In the genomic region with DNA sequence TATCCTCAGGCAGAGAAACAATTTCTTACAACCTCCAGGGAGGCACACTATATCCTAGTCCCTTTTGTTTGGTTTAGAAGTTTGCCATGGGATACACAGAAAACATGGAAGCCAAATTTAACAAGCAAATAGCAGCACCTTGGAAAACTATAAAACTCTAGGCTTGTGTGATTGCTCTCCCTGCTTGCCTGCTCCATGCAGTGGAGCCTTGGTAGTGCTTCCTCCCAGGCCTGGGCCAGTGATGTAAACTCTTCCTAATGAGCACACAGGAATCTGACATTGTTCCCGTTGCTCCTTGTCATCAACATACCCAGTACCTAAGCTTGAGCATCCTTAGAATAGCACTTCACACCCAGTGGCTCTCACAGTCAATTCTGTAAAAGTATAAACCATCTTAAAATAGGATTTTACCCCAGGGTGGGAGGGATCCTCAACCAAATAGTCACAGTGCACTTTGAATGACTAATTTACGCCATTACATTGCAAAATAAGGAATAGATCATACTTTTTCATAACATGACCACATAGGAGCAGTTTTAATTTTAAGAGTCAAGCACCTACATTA, we compare ENCODE assay signal across 10 mouse cellular contexts. TPM values are rescaled to one million over a fixed set of nuclear protein-coding genes. Genes with fewer than 3 reads are reported as not detected.
DNase-seq lines count a peak whose midpoint lies in the region; ATAC-seq and TF ChIP-seq lines count a peak whose summit lies in the region.
"Had no signal": no experiment of that assay in that cellular context is flagged by ENCODE, and none has a peak within 500 bp of the region (broad histone marks: within the 10 kb centered on the region; RNA-seq: fewer than 3 reads in every experiment).

No protein-coding gene starts in this region.

- peaks cover 16% of the 10 kb centered on the region; the same call in 1 of the 2 replicates for H3K27me3 ChIP-seq in hindbrain, embryonic 14.5 days (ENCODE audit: control insufficient read depth, insufficient read depth, low read length)
- H3K27me3 ChIP-seq in hindbrain, embryonic 11.5 days (ENCODE audit: control insufficient read depth, insufficient read depth, low read length), result peaks cover 29% of the 10 kb centered on the region
- H3K27me3 ChIP-seq in embryonic facial prominence, embryonic 14.5 days (replicated peaks; ENCODE audit: control insufficient read depth, insufficient read depth, low read length), result no peaks in the 10 kb centered on the region
- no peaks in the 10 kb centered on the region for H3K27me3 ChIP-seq in hindbrain, postnatal 0 days (ENCODE audit: insufficient read depth, low read length)
- H3K27me3 ChIP-seq in midbrain, embryonic 14.5 days (ENCODE audit: control insufficient read depth, insufficient read depth, low read length), result peaks cover 5% of the 10 kb centered on the region; the same call in 1 of the 2 replicates

- no peaks in the 10 kb centered on the region for H3K36me3 ChIP-seq in hindbrain, embryonic 14.5 days (replicated peaks; ENCODE audit: control insufficient read depth, insufficient read depth)
- H3K36me3 ChIP-seq in hindbrain, embryonic 11.5 days (ENCODE audit: control insufficient read depth, insufficient read depth, low read length), result no peaks in the 10 kb centered on the region
- H3K36me3 ChIP-seq in embryonic facial prominence, embryonic 14.5 days (ENCODE audit: control insufficient read depth, insufficient read depth, low read length), result no peaks in the 10 kb centered on the region
- H3K36me3 ChIP-seq in hindbrain, postnatal 0 days (ENCODE audit: insufficient read depth, low read length), result no peaks in the 10 kb centered on the region
- no peaks in the 10 kb centered on the region for H3K36me3 ChIP-seq in midbrain, embryonic 14.5 days (ENCODE audit: control insufficient read depth, insufficient read depth, low read length)

- WGBS in hindbrain, embryonic 14.5 days, result 50% methylated on average over 2 of the region's 2 CpGs
- WGBS in hindbrain, embryonic 11.5 days, result 58% methylated on average over 2 of the region's 2 CpGs
- WGBS in embryonic facial prominence, embryonic 14.5 days, result 43% methylated on average over 2 of the region's 2 CpGs
- 44% methylated on average over 2 of the region's 2 CpGs for WGBS in hindbrain, postnatal 0 days
- WGBS in midbrain, embryonic 14.5 days, result 53% methylated on average over 2 of the region's 2 CpGs

- no peak for DNase-seq in hindbrain, embryonic 14.5 days (ENCODE audit: low spot score)
- DNase-seq in hindbrain, embryonic 11.5 days (ENCODE audit: low spot score), result no peak
- DNase-seq in embryonic facial prominence, embryonic 14.5 days (ENCODE audit: low spot score), result no peak
- no peak for DNase-seq in hindbrain, postnatal 0 days (ENCODE audit: low spot score)
- no peak for DNase-seq in midbrain, embryonic 14.5 days
- no peak for DNase-seq in layer of hippocampus, adult 18-20 months (ENCODE audit: low spot score in 2 of 2)
- no peak for DNase-seq in B cell, adult 2 months
- DNase-seq: adrenal gland, postnatal 36 days; right cerebral cortex, postnatal 25 days; thymus, postnatal 4 days had no signal

- no peaks in the 10 kb centered on the region for H3K9me3 ChIP-seq in hindbrain, embryonic 14.5 days (ENCODE audit: control insufficient read depth, low read length)
- H3K9me3 ChIP-seq in hindbrain, embryonic 11.5 days (ENCODE audit: control insufficient read depth, low read length), result no peaks in the 10 kb centered on the region
- H3K9me3 ChIP-seq in embryonic facial prominence, embryonic 14.5 days (ENCODE audit: control insufficient read depth, low read length), result no peaks in the 10 kb centered on the region
- no peaks in the 10 kb centered on the region for H3K9me3 ChIP-seq in hindbrain, postnatal 0 days (ENCODE audit: low read length)
- H3K9me3 ChIP-seq in midbrain, embryonic 14.5 days (ENCODE audit: control insufficient read depth, low read length), result no peaks in the 10 kb centered on the region

- H3K27ac ChIP-seq in hindbrain, embryonic 14.5 days, result no peak overlapping the region
- no peak overlapping the region for H3K27ac ChIP-seq in hindbrain, embryonic 11.5 days (ENCODE audit: low read depth, low read length)
- peak overlapping the region; percentile 97; the same call in 1 of the 2 replicates for H3K27ac ChIP-seq in embryonic facial prominence, embryonic 14.5 days (replicated peaks; ENCODE audit: low read depth, low read length)
- no peak overlapping the region for H3K27ac ChIP-seq in hindbrain, postnatal 0 days
- no peak overlapping the region for H3K27ac ChIP-seq in midbrain, embryonic 14.5 days (replicated peaks; ENCODE audit: low read depth, low read length)

- no peak for TF ChIP-seq CTCF in hindbrain, postnatal 0 days (IDR thresholded peaks at IDR 0.05; ENCODE audit: low read depth)

- peak overlapping the region; percentile 98 for H3K4me2 ChIP-seq in hindbrain, embryonic 14.5 days (replicated peaks)
- no peak overlapping the region; the same call in 1 of the 2 replicates for H3K4me2 ChIP-seq in hindbrain, embryonic 11.5 days (replicated peaks; ENCODE audit: low read depth, low read length)
- H3K4me2 ChIP-seq in embryonic facial prominence, embryonic 14.5 days (ENCODE audit: low read depth, low read length), result peak overlapping the region; percentile 89
- H3K4me2 ChIP-seq in hindbrain, postnatal 0 days (ENCODE audit: low read depth, low read length), result peak overlapping the region; percentile 91
- H3K4me2 ChIP-seq in midbrain, embryonic 14.5 days (ENCODE audit: low read length), result peak overlapping the region; percentile 99

- H3K9ac ChIP-seq in hindbrain, embryonic 14.5 days, result peak overlapping the region; percentile 48
- H3K9ac ChIP-seq in hindbrain, embryonic 11.5 days (ENCODE audit: low read depth, low read length), result no peak overlapping the region
- H3K9ac ChIP-seq in embryonic facial prominence, embryonic 14.5 days (ENCODE audit: low read depth, low read length), result no peak overlapping the region
- H3K9ac ChIP-seq in hindbrain, postnatal 0 days (replicated peaks; ENCODE audit: low read length), result no peak overlapping the region
- H3K9ac ChIP-seq in midbrain, embryonic 14.5 days (replicated peaks; ENCODE audit: low read length), result no peak overlapping the region

- H3K4me3 ChIP-seq in hindbrain, embryonic 14.5 days (replicated peaks; ENCODE audit: low read length), result no peak overlapping the region
- no peak overlapping the region; the same call in 1 of the 2 replicates for H3K4me3 ChIP-seq in hindbrain, embryonic 11.5 days (ENCODE audit: low read depth, low read length)
- H3K4me3 ChIP-seq in embryonic facial prominence, embryonic 14.5 days (ENCODE audit: low read depth, low read length), result peak overlapping the region; percentile 82
- H3K4me3 ChIP-seq in hindbrain, postnatal 0 days (ENCODE audit: low read length), result peak overlapping the region; percentile 72
- 0 out of 2 replicates have a peak overlapping the region, but pooled peaks have one; percentile 62 for H3K4me3 ChIP-seq in midbrain, embryonic 14.5 days (replicated peaks; ENCODE audit: low read depth, low read length)

- H3K4me1 ChIP-seq in hindbrain, embryonic 14.5 days (replicated peaks; ENCODE audit: control insufficient read depth, insufficient read depth, low read length), result peaks cover 13% of the 10 kb centered on the region
- 0 out of 2 replicates have a peak, but pooled peaks cover 2% of the 10 kb centered on the region for H3K4me1 ChIP-seq in hindbrain, embryonic 11.5 days (replicated peaks; ENCODE audit: control insufficient read depth, insufficient read depth, low read length)
- peaks cover 2% of the 10 kb centered on the region for H3K4me1 ChIP-seq in embryonic facial prominence, embryonic 14.5 days (ENCODE audit: control insufficient read depth, insufficient read depth, low read length)
- no peaks in the 10 kb centered on the region; the same call in 1 of the 2 replicates for H3K4me1 ChIP-seq in hindbrain, postnatal 0 days (ENCODE audit: insufficient read depth, low read length)
- H3K4me1 ChIP-seq in midbrain, embryonic 14.5 days (ENCODE audit: control insufficient read depth, insufficient read depth, low read length), result peaks cover 10% of the 10 kb centered on the region

- no peak for ATAC-seq in hindbrain, embryonic 14.5 days (ENCODE audit: low FRiP score)
- no peak for ATAC-seq in hindbrain, embryonic 11.5 days (ENCODE audit: low FRiP score)
- ATAC-seq in embryonic facial prominence, embryonic 14.5 days (ENCODE audit: low read depth), result no peak
- no peak for ATAC-seq in hindbrain, postnatal 0 days
- no peak for ATAC-seq in midbrain, embryonic 14.5 days (ENCODE audit: low FRiP score, low TSS enrichment)

RNA-seq across cellular contexts. Expression of a gene that starts 1.5 kb away (rescaled TPM):
- polyA plus RNA-seq in hindbrain, embryonic 14.5 days (2014; fragmentation: Nextera tagmentation; extraction: Ambion mirVana), result 89.5 and 90.7 TPM in 2 replicates
- 41.8 and 41.9 TPM in 2 replicates for polyA plus RNA-seq in hindbrain, embryonic 11.5 days (2014; fragmentation: Nextera tagmentation; extraction: Ambion mirVana)
- polyA plus RNA-seq in embryonic facial prominence, embryonic 14.5 days (2014; fragmentation: Nextera tagmentation; extraction: Ambion mirVana), result 63.5 and 66.6 TPM in 2 replicates
- total RNA-seq in hindbrain, postnatal 0 days (2014; rRNA removed), result 82.0 and 94.3 TPM in 2 replicates
- 87.0 and 87.7 TPM in 2 replicates for polyA plus RNA-seq in hindbrain, postnatal 0 days (2015; fragmentation: Nextera tagmentation; extraction: Ambion mirVana)
- 140 and 144 TPM in 2 replicates for polyA plus RNA-seq in midbrain, embryonic 14.5 days (2014; fragmentation: Nextera tagmentation; extraction: Ambion mirVana)
- 100 to 1,000 TPM; 211 to 223 TPM for total RNA-seq in layer of hippocampus, adult 18-20 months (2021)

Comparison
In these comparisons a context has a peak if more than half of its experiments do, and no peak if none do; other contexts are left out.
1. H3K4me3 ChIP-seq: peak in embryonic facial prominence, embryonic 14.5 days (single experiment), hindbrain, postnatal 0 days (single experiment) and midbrain, embryonic 14.5 days (single experiment); none in hindbrain, embryonic 14.5 days (single experiment) and hindbrain, embryonic 11.5 days (single experiment).